ENCODE assay signal across 8 mouse cellular contexts in the genomic region with DNA sequence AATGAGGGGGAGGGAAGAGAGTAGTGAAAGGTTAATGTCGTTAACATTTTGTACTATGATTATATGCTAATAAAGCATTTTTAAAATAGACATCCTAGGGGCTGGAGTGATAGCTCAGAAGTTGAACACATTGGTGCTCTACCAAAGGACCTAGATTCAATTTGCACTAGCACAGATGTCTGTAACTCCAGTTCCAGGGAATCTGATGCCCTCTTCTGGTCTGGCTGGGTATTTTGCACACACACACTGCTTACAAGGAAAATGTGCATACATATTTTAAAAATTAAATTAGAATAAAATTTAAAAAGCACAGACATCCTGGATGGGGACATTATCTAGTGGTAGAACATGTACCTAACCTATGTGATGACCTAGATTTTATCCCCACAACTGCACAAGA.
DNase-seq lines count a peak whose midpoint lies in the region; ATAC-seq and TF ChIP-seq lines count a peak whose summit lies in the region.

No protein-coding gene starts in this region.

- no peaks in the 10 kb centered on the region for H3K9me3 ChIP-seq in hindbrain, embryonic 10.5 days
- H3K9me3 ChIP-seq in hindbrain, embryonic 14.5 days (ENCODE audit: control insufficient read depth, low read length), result no peaks in the 10 kb centered on the region
- no peaks in the 10 kb centered on the region for H3K9me3 ChIP-seq in midbrain, embryonic 13.5 days
- H3K9me3 ChIP-seq in hindbrain, embryonic 13.5 days, result no peaks in the 10 kb centered on the region

- DNase-seq in hindbrain, embryonic 10.5 days (ENCODE audit: low spot score), result peak; percentile 11
- no peak for DNase-seq in hindbrain, embryonic 14.5 days (ENCODE audit: low spot score)
- DNase-seq in testis, postnatal 10 days (ENCODE audit: low spot score), result peak; percentile 45
- DNase-seq in testis, postnatal 14 days (ENCODE audit: low spot score), result no peak
- DNase-seq in naive thymus-derived CD4-positive, alpha-beta T cell, adult 2 months (ENCODE audit: low read depth), result peak; percentile 49

- peaks cover 9% of the 10 kb centered on the region; the same call in 1 of the 2 replicates for H3K27me3 ChIP-seq in hindbrain, embryonic 10.5 days (ENCODE audit: insufficient read depth, poor library complexity, severe bottlenecking)
- H3K27me3 ChIP-seq in hindbrain, embryonic 14.5 days (ENCODE audit: control insufficient read depth, insufficient read depth, low read length), result no peaks in the 10 kb centered on the region
- no peaks in the 10 kb centered on the region; the same call in 1 of the 2 replicates for H3K27me3 ChIP-seq in midbrain, embryonic 13.5 days
- H3K27me3 ChIP-seq in hindbrain, embryonic 13.5 days, result no peaks in the 10 kb centered on the region

- H3K4me1 ChIP-seq in hindbrain, embryonic 10.5 days (replicated peaks), result no peaks in the 10 kb centered on the region
- no peaks in the 10 kb centered on the region for H3K4me1 ChIP-seq in hindbrain, embryonic 14.5 days (replicated peaks; ENCODE audit: control insufficient read depth, insufficient read depth, low read length)
- no peaks in the 10 kb centered on the region for H3K4me1 ChIP-seq in cortical plate, adult 2 months (ENCODE audit: control insufficient read depth, insufficient read depth, low read length)
- H3K4me1 ChIP-seq in midbrain, embryonic 13.5 days (replicated peaks), result no peaks in the 10 kb centered on the region
- H3K4me1 ChIP-seq in hindbrain, embryonic 13.5 days (replicated peaks), result no peaks in the 10 kb centered on the region

- H3K9ac ChIP-seq in hindbrain, embryonic 14.5 days, result no peak overlapping the region
- no peak overlapping the region for H3K9ac ChIP-seq in midbrain, embryonic 13.5 days (replicated peaks)
- no peak overlapping the region for H3K9ac ChIP-seq in hindbrain, embryonic 13.5 days

- no peak for TF ChIP-seq POLR2A in cortical plate, adult 2 months (IDR thresholded peaks at IDR 0.05; ENCODE audit: extremely low read depth, insufficient read depth, low read length)

- no peaks in the 10 kb centered on the region for H3K36me3 ChIP-seq in hindbrain, embryonic 10.5 days
- no peaks in the 10 kb centered on the region for H3K36me3 ChIP-seq in hindbrain, embryonic 14.5 days (replicated peaks; ENCODE audit: control insufficient read depth, insufficient read depth)
- no peaks in the 10 kb centered on the region for H3K36me3 ChIP-seq in midbrain, embryonic 13.5 days
- H3K36me3 ChIP-seq in hindbrain, embryonic 13.5 days, result no peaks in the 10 kb centered on the region

- no peak overlapping the region for H3K27ac ChIP-seq in hindbrain, embryonic 10.5 days
- no peak overlapping the region for H3K27ac ChIP-seq in hindbrain, embryonic 14.5 days
- H3K27ac ChIP-seq in cortical plate, adult 2 months (ENCODE audit: insufficient read depth, low read length), result no peak overlapping the region
- H3K27ac ChIP-seq in midbrain, embryonic 13.5 days, result no peak overlapping the region
- H3K27ac ChIP-seq in hindbrain, embryonic 13.5 days, result no peak overlapping the region

- TF ChIP-seq CTCF in cortical plate, adult 2 months (IDR thresholded peaks at IDR 0.05; ENCODE audit: extremely low read depth, insufficient read depth, low read length), result peak; percentile 41

- no peak for ATAC-seq in hindbrain, embryonic 14.5 days (ENCODE audit: low FRiP score)
- no peak for ATAC-seq in midbrain, embryonic 13.5 days
- no peak for ATAC-seq in hindbrain, embryonic 13.5 days (ENCODE audit: low FRiP score)

- no peak overlapping the region for H3K4me3 ChIP-seq in hindbrain, embryonic 10.5 days
- H3K4me3 ChIP-seq in hindbrain, embryonic 14.5 days (replicated peaks; ENCODE audit: low read length), result no peak overlapping the region
- no peak overlapping the region for H3K4me3 ChIP-seq in cortical plate, adult 2 months (ENCODE audit: insufficient read depth, low read length)
- no peak overlapping the region for H3K4me3 ChIP-seq in midbrain, embryonic 13.5 days (replicated peaks)
- H3K4me3 ChIP-seq in hindbrain, embryonic 13.5 days, result no peak overlapping the region

- no peak overlapping the region for H3K4me2 ChIP-seq in hindbrain, embryonic 14.5 days (replicated peaks)
- H3K4me2 ChIP-seq in midbrain, embryonic 13.5 days (replicated peaks), result no peak overlapping the region
- H3K4me2 ChIP-seq in hindbrain, embryonic 13.5 days, result no peak overlapping the region

- 27% methylated on average over 1 of the region's 1 CpGs for WGBS in hindbrain, embryonic 10.5 days
- 21% methylated on average over 1 of the region's 1 CpGs for WGBS in hindbrain, embryonic 14.5 days
- WGBS in midbrain, embryonic 13.5 days, result 27% methylated on average over 1 of the region's 1 CpGs
- WGBS in hindbrain, embryonic 13.5 days, result 27% methylated on average over 1 of the region's 1 CpGs

Comparison
In these comparisons a context has a peak if more than half of its experiments do, and no peak if none do; other contexts are left out.
1. DNase-seq: peak in hindbrain, embryonic 10.5 days (single experiment), testis, postnatal 10 days (single experiment) and naive thymus-derived CD4-positive, alpha-beta T cell, adult 2 months (single experiment); none in hindbrain, embryonic 14.5 days (single experiment) and testis, postnatal 14 days (single experiment).